Mouse (Mus musculus) liver, embryonic 18 days (tissue): Measurements from ENCODE around the gene Vmn2r93. TPM values are rescaled to one million over a fixed set of nuclear protein-coding genes. Genes with fewer than 3 reads are reported as not detected.

Experiments used
- polyA plus RNA-seq: library from polyadenylated mRNA; depleted of rRNA; stranded (reverse); fragments of >200 nt; gene quantifications from 2 replicates; pipeline ENCODE4 v1.2.3, GENCODE M21; 2012; rRNA removed

The Vmn2r93 gene
- polyA plus RNA-seq: not detected in 2 replicates

GRCm38 (mm10) chr17:18297799-18298198 lies at the start of gene Vmn2r93:
Gene Vmn2r93, plus strand, starts transcription at chr17:18298099.

GRCm38 (mm10) chr17:18277656-18278055 lies 20.2 kb upstream of the Vmn2r93 start, which contains the start of gene Vmn2r94:
Gene Vmn2r94, minus strand, starts transcription at chr17:18277756.

Other genes starting within 250 kb of the Vmn2r93 start
- not detected in 2 replicates for gene Vmn2r124, start 248.7 kb upstream of the Vmn2r93 start, polyA plus RNA-seq
- gene Vmn2r91, start 213.1 kb upstream of the Vmn2r93 start, polyA plus RNA-seq: not detected in 2 replicates
- not detected in 2 replicates for gene Vmn2r92, start 146.2 kb upstream of the Vmn2r93 start, polyA plus RNA-seq
- not detected in 2 replicates for gene Vmn2r94, start 20.3 kb upstream of the Vmn2r93 start, polyA plus RNA-seq
- not detected in 2 replicates for gene Vmn2r95, start 126.0 kb downstream of the Vmn2r93 start, polyA plus RNA-seq